Mouse (Mus musculus) skeletal muscle tissue, adult 2 months (tissue): ENCODE results near the gene Stil.

Experiments used
- DNase-seq: peaks from one replicate; pipeline ENCODE4 v3.0.0-alpha.2; 2012; ENCODE audit warnings: low read depth, low spot score

The Stil gene

GRCm38 (mm10) chr4:115079821-115080349, 79.9 kb downstream of the Stil start:
- DNase-seq = no peak

GRCm38 (mm10) chr4:115083031-115083430, 83.1 kb downstream of the Stil start:
- DNase-seq = no peak

- no peak for DNase-seq
Observed at GRCm38 (mm10) chr4:115085522-115086095, 85.7 kb downstream of the Stil start.

GRCm38 (mm10) chr4:115086257-115086656, 86.3 kb downstream of the Stil start:
- DNase-seq = no peak

GRCm38 (mm10) chr4:115086763-115087415, 86.9 kb downstream of the Stil start:
- DNase-seq = no peak

GRCm38 (mm10) chr4:115088611-115089338, 88.8 kb downstream of the Stil start, which contains the start of gene Pdzk1ip1:
Gene Pdzk1ip1, plus strand, starts transcription at chr4:115088708.
- no peak for DNase-seq

GRCm38 (mm10) chr4:115090592-115090991, 90.6 kb downstream of the Stil start:
- DNase-seq = no peak

GRCm38 (mm10) chr4:115091806-115092205, 91.8 kb downstream of the Stil start:
- no peak for DNase-seq
